Mouse (Mus musculus) forebrain, embryonic 16.5 days (tissue): ENCODE results near the gene 9530002B09Rik. TPM values are rescaled to one million over a fixed set of nuclear protein-coding genes. Genes with fewer than 3 reads are reported as not detected.

Experiments
- ATAC-seq: fragments of 200-750 bp; cut with Nextera tagmentation; 2 replicates; pipeline ENCODE4 v1.8.0; 2017; ENCODE audit warnings: mild to moderate bottlenecking, moderate library complexity
- H3K27ac ChIP-seq: fragments of 300-500 bp; sonication (generic); 2 replicates; pipeline ENCODE4 v1.5.1; 2014; ENCODE audit warnings: low read length, control low read depth
- H3K27me3 ChIP-seq: fragments of 300-500 bp; sonication (generic); replicated peaks from 2 replicates; pipeline ENCODE4 v1.6.1; 2014; ENCODE audit warnings: low read length; ENCODE audit not compliant: control insufficient read depth, insufficient read depth
- H3K36me3 ChIP-seq: fragments of 300-500 bp; sonication (generic); 2 replicates; pipeline ENCODE4 v1.6.1; 2014; ENCODE audit not compliant: control insufficient read depth, insufficient read depth
- H3K4me1 ChIP-seq: fragments of 300-500 bp; sonication (generic); replicated peaks from 2 replicates; pipeline ENCODE4 v1.6.1; 2014; ENCODE audit warnings: low read length; ENCODE audit not compliant: control insufficient read depth, insufficient read depth
- H3K4me2 ChIP-seq: fragments of 300-500 bp; sonication (generic); 2 replicates; pipeline ENCODE4 v1.6.1; 2014; ENCODE audit warnings: mild to moderate bottlenecking, low read length, control low read depth
- H3K4me3 ChIP-seq: fragments of 300-500 bp; sonication (generic); replicated peaks from 2 replicates; pipeline ENCODE4 v1.5.1; 2014; ENCODE audit warnings: mild to moderate bottlenecking, low read length, control low read depth
- H3K9ac ChIP-seq: fragments of 300-500 bp; sonication (generic); replicated peaks from 2 replicates; pipeline ENCODE4 v1.6.1; 2014; ENCODE audit warnings: low read depth, low read length, control low read depth
- H3K9me3 ChIP-seq: fragments of 300-500 bp; sonication (generic); 2 replicates; pipeline ENCODE4 v1.6.1; 2016; ENCODE audit warnings: low read length; ENCODE audit not compliant: control insufficient read depth
- polyA plus RNA-seq: library from polyadenylated mRNA; unstranded; fragments of >200 nt; fragmentation: Nextera tagmentation; extraction: Ambion mirVana; gene quantifications from 2 replicates; pipeline ENCODE4 v1.2.1, GENCODE M21; 2015

Gene 9530002B09Rik
- polyA plus RNA-seq = not detected in 2 replicates

DNA sequence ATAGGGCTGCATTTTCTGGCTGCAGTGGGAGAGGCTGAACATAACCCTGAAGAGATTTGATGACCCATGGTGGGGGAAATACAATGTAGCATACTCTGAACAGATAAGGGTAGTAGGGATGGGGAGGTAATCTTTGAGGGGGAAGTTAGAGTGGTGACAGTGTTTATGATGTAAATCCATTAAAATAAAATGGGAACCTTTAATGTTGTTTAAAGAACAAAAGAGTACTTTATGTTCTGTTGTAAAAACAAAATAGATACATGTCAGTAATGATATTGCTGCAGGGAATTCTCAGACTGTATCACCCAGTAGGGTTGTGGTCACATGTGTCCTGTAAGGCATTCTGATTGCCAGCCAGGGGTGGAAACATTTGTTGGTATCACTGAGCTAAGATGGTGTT lies at the start of gene 9530002B09Rik:
9530002B09Rik (plus strand) TSS at position 301 of the 400 bp plus-strand sequence.
- no peak for ATAC-seq
- Histone ChIP-seq H3K27ac (no peak within 1 kb of the TSS), H3K4me1 (no peaks in the 10 kb centered on the region), H3K9ac (no peak within 1 kb of the TSS), H3K4me3 (no peak within 1 kb of the TSS), H3K9me3 (peaks cover 7% of the 10 kb centered on the region; the same call in 1 of the 2 replicates), H3K27me3 (no peaks in the 10 kb centered on the region), H3K4me2 (no peak within 1 kb of the TSS), H3K36me3 (no peaks in the 10 kb centered on the region)

Other genes starting within 250 kb of the 9530002B09Rik start
- 72.3 and 85.2 TPM in 2 replicates for gene Ppt1, start 147.0 kb downstream of the 9530002B09Rik start, polyA plus RNA-seq
- gene Cap1, start 196.8 kb downstream of the 9530002B09Rik start, polyA plus RNA-seq = 77.5 and 80.8 TPM in 2 replicates